Mouse (Mus musculus) monocyte, adult 5-6 weeks (primary cell): ENCODE measurements around the gene Tyro3. TPM values are rescaled to one million over a fixed set of nuclear protein-coding genes. Genes with fewer than 3 reads are reported as not detected.

Experiments used
- ATAC-seq: fragments of 153-309, 156-312 bp; replicated peaks from 2 replicates; pipeline ENCODE4 v1.8.0; 2017; ENCODE audit warnings: mild to moderate bottlenecking; ENCODE audit not compliant: low TSS enrichment, insufficient number of reproducible peaks, severe bottlenecking, poor library complexity, low FRiP score
- total RNA-seq: library from RNA; stranded (forward); fragments of 200-1000, 200-491, 200-594 nt; gene quantifications from 3 replicates; pipeline ENCODE4 v1.2.3, GENCODE M21; 2017

The Tyro3 gene
- total RNA-seq, 1 experiment from 2014 or later: 0.67 TPM

DNA sequence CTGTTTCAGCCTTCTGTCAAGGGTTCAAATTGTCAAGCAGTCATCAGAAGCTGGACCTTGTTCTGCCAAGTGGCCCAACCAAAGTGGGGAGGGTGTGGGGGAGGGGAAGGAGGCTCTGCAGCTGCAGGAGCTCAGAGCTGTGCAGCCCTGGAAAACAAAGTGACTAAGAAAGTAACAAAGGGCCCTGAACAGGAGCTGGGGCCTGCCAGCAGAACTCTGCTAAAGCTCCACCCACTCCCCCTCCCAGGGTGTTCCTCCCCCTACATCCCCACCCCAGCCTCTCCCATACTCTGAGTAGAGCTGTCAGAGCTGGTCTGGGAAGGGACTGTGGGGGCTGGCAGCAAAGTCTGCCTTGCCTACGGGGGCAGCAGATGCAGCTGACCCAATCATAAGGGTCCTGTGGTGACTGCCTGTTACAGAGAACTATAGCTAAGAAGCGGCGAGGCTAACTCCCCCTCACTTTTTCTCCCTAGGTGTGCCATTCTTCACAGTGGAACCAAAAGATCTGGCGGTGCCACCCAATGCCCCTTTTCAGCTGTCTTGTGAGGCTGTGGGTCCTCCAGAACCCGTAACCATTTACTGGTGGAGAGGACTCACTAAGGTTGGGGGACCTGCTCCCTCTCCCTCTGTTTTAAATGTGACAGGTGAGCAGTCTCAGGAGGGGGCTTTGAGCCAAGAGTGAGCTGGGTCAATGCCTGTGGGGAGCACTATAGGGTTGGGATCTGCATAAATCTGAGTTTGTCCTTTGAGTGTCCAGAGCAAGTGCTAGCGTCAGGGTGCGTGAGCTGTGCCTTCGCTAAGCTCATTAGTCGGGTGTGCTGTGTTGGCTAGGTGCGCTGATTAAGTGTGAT is 5.5 kb downstream of the Tyro3 start:
- ATAC-seq: no peak

DNA sequence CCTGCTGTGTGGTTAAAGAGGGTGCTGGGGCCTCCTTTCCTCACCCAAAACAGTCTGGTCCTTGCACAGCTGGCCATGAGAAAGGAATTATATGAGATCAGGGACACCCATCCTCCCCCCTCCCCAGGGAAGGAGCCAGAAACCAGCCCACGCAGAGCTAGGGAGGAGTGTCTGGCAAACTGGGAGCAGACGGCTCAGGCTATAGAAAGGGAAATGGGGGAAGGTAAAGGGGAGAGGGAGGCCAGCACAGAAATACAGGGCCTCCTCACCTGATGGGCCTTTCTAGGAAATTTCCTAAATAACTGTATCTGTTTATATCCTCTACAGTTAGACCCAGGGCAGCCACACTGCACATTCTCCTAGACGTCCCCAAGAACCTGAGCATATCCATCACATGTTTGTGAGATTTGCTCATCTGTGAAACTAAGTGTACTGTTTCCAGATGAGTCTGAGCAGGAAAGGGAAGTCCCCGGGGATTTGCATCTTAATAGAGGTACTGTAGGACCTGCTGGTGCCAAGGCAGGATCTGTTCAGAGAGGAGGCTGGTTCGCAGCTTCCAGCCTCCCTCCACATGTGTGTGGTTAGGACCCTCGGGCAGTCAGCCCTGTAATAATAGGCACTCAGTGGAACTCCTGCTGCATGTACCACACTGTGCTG is 6.2 kb downstream of the Tyro3 start:
- ATAC-seq: no peak

- no peak for ATAC-seq
Observed at GRCm38 (mm10) chr2:119804275-119804628, 6.7 kb downstream of the Tyro3 start.

GRCm38 (mm10) chr2:119804776-119805175 is 7.2 kb downstream of the Tyro3 start:
- ATAC-seq: no peak

DNA sequence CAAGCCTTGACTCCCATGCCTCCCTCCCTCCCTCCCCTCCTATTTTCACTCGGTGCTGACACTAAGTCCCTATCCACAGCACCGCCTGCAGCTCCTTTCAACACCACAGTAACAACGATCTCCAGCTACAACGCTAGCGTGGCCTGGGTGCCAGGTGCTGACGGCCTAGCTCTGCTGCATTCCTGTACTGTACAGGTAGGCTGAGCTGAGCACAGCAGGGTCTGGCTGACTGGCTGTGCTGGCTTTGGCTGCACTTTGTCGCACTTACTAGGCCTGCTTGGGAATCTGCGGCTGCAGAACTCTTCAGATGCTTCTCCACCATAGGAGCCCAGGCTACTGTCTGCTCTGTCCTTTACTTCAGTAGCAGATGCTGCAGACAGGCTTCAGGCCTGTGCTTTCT is 8.0 kb downstream of the Tyro3 start:
- ATAC-seq: no peak

DNA sequence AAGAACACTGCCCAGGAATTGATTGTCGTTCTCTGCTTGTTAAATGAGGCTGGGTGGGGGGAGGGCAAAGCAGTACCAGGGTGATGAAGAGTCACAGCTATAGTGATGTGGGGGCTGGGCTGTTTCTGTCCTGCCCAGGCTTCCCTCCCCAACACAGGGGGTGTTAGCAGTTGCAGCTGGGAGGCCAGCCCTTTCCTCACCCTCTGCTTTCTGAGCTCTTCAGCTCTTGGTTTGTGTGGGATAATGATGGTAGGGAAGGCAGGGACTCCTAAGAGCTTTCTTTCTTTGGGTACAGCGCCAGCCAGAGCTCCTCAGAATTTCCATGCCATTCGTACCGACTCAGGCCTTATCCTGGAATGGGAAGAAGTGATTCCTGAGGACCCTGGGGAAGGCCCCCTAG is 10.9 kb downstream of the Tyro3 start:
- no peak for ATAC-seq

- no peak for ATAC-seq
Observed at GRCm38 (mm10) chr2:119808881-119809280, 11.3 kb downstream of the Tyro3 start.

GRCm38 (mm10) chr2:119810890-119811289 is 13.4 kb downstream of the Tyro3 start:
- ATAC-seq: no peak

DNA sequence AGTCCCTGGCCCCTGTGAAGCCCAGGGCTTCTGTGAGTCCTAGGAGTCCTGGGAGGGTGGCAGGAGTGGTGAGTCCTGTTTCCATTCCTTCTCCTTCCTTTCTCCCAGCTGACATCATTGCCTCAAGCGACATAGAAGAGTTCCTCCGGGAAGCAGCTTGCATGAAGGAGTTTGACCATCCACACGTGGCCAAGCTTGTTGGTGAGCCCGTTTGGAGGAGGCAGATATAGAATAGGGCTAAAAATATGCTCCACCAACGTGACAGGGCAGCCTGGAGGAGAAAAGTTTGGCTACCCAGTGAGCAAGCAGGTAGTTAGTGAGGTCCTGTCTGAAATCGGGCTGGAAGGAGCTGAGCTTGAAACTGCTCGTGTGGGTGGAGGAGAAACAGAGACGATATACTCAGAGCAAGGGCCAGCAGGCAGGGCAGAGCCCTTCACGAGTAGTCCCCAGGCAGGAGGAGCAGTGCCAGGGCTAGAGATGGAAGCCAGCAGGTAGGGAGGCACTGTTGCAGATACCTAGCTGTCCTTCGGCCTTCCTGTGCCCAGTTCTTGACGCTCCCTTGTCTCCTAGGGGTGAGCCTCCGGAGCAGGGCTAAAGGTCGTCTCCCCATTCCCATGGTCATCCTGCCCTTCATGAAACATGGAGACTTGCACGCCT is 14.1 kb downstream of the Tyro3 start:
- no peak for ATAC-seq

DNA sequence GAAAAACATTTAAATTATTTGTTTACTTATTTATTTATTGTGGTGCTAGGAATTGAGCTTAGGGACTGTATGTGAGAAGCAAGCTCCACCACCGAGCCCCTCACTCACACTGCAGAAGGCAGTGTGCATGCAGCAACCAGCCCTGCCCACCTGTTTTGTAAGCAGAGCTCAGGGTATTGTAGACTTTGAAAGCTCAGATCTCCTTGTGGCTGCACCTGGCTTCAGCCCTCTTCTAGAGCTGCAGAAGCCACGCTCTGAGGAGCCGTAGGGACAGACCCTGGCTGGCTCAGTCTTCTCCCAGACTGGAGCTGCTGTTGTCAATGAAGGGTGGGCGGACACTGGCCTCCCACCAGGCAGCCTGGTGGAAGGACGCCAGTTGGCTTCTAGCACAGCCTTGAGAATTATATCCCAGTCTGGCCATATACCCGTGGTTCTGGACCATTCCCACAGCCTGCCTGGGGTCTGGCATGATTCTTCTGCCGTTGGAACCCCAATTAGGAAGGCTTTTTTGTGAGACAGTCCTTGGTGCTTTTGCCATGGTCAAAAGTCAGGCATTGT is 16.9 kb downstream of the Tyro3 start:
- no peak for ATAC-seq

DNA sequence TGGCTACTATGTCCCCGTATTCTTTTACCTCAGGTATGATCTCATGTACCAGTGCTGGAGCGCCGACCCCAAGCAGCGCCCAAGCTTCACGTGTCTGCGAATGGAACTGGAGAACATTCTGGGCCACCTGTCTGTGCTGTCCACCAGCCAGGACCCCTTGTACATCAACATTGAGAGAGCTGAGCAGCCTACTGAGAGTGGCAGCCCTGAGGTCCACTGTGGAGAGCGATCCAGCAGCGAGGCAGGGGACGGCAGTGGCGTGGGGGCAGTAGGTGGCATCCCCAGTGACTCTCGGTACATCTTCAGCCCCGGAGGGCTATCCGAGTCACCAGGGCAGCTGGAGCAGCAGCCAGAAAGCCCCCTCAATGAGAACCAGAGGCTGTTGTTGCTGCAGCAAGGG is 19.1 kb downstream of the Tyro3 start:
- ATAC-seq: no peak

DNA sequence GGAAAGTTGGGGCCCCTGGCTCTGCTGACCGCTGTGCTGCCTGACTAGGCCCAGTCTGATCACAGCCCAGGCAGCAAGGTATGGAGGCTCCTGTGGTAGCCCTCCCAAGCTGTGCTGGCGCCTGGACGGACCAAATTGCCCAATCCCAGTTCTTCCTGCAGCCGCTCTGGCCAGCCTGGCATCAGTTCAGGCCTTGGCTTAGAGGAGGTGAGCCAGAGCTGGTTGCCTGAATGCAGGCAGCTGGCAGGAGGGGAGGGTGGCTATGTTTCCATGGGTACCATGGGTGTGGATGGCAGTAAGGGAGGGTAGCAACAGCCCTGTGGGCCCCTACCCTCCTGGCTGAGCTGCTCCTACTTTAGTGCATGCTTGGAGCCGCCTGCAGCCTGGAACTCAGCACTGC is 19.5 kb downstream of the Tyro3 start:
- no peak for ATAC-seq

- no peak for ATAC-seq
Observed at GRCm38 (mm10) chr2:119818668-119819272, 21.2 kb downstream of the Tyro3 start.

- no peak for ATAC-seq
Observed at GRCm38 (mm10) chr2:119821136-119821535, 23.6 kb downstream of the Tyro3 start.

DNA sequence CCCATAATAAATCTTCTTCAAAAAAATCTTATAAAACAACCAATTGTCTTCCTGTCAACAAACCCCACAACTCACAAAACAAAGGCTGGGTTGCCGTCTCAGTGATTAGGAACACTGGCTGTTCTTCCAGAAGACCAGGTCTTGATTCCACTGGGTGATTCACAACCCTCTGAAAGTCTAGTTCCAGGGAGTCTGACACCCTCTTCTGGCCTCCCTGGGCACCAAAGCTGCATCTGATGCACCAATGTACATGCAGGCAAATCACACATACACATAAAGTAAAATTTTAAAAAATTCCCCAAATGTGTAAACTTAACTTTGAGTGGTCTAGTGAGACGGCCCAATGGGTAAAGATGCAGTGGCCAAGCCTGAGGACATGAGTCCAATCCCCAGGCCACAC is 33.0 kb downstream of the Tyro3 start:
- ATAC-seq: no peak

DNA sequence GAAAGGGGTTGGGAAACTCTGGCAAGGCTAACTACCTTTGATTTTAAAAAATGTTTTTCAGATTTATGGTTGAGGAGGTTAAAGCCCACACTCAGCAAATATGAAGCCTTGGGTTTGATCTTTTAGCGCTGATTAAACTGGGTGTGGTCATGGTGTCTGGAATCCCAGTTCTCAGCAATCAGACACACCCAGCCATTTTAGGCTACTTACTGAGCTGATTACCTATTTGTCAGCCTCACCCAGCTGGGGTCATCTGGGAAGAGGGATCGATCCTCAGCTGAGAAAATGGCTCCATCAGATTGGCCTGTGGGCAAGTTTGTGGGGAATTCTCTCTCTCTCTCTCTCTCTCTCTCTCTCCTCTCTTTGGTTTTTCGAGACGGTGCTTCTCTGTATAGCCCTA is 36.7 kb downstream of the Tyro3 start:
- no peak for ATAC-seq

DNA sequence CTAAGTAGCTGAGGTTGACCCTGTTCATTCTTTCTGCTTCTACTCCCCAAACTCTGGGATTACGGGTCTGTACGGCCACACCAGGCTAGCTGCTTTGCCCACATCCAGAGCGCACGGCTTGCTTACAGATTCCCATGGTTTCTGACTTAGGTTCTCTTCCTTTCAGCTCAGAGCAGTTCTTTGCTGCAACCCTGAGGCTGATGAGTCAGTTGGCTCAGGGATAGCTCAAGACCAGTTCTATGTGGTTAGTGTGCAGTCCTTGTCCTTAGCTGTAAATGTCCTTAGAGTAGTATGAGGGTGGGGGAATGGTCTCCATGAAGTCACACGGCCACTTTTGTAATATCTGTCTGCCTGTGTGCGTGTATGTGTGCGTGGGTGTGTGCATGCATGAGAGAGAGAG is 40.1 kb downstream of the Tyro3 start:
- no peak for ATAC-seq

DNA sequence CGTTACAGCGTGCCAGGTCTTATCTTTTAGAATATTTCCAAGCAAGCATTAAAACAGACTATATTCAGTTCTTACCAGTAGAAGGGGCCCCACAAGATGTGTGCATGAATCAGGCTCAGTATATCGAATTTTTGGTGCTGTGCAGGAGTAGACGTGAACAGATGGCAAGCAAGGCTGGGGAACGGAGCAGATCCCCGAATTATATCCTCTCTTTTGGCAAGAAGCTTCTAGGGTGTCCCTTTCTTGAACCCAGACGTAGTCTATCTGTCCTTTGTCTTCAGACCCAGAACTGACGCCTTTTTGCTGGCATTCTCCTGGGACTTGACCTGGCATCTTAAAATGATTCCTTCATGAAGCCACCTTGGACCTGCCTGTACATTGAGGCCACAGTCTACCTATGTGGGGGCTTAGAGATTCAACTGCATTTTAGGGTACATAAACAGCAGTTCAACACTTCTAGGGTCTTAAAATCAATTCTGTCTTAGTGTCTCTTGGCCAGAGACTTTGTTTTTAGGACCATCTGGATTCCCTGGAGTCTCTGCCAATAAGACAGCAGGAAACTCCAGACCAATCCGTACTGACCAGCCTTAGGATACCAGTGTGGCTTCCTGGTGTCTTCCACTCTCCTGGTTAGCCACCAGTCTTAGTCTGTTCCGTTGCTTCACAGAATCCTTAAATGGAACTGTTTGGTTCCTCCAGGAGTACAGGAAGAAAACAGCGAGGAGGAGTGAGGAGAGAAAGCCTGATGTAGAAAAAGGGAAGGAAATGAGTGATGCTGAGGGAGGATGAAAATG is 41.0 kb downstream of the Tyro3 start:
- ATAC-seq: no peak
